Mouse (Mus musculus): ENCODE data around the gene Tspan11.

- TF ChIP-seq MAFK (IDR thresholded peaks at IDR 0.05; ENCODE audit: insufficient read depth, low read depth, low read length) (no peak), ZC3H11A (IDR thresholded peaks at IDR 0.05; ENCODE audit: borderline replicate concordance, low read depth, low read length) (no peak)
Measured at GRCm38 (mm10) chr6:127981176-127981575, 93.8 kb downstream of the Tspan11 start.

Data from ES-E14 (cell line).